Mouse (Mus musculus) c-Kit-negative CD71-positive TER-119-positive erythroid progenitor cells, embryonic 14.5 days (primary cell): ENCODE results near the gene AC109138.7.

Source experiments
- DNase-seq: peaks from one replicate; pipeline ENCODE4 v3.0.0-alpha.2; 2013; ENCODE audit warnings: low read depth, low spot score

AC109138.7 gene

GRCm38 (mm10) chr19:4192251-4192985 is 21.7 kb upstream of the AC109138.7 start:
- no peak for DNase-seq

DNA sequence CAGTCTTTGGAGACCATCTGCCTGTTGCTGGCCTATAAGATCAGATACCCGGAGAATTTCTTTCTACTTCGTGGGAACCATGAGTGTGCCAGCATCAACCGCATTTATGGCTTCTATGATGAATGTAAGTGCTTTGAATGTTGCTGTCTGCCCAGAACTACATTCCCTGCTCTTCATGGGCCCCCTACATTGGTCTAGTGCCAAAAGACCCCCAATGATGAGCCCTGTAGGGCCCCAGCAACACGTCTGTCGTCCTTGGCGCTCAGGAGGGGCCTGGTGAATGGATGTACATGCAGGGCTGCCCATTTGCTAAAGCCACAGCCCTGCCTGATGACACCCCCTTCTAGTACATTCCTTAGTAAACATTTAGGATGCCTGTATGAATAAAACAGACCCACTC is 21.0 kb upstream of the AC109138.7 start:
- DNase-seq = no peak

DNA sequence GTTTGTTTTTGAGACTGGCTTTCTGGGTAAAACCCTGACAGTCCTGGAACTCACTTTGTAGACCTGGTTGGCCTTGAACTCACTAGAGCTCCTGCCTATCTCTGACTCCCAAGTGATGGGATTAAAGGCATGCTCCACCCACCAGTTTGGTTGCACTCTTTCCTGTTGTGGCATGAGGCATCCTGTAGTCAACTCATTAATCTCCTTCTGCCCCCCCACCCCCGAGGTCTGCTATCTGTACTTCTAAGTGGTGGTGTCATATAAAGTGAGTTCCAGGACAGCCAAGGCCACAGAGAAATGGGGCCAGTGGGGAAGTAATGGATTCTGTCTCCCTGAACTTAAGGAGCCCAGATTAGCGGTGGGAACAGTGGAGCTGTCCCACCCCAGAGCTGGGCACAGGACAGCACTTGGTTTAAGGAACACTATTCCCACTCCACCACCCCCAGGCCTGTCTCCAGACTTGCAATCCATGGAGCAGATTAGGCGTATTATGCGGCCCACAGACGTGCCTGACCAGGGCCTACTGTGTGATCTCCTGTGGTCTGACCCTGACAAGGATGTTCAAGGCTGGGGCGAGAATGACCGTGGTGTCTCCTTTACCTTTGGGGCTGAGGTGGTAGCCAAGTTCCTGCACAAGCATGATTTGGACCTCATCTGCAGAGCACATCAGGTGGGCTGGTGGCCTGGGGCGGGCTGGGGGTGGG is 20.0 kb upstream of the AC109138.7 start:
- DNase-seq = no peak

DNA sequence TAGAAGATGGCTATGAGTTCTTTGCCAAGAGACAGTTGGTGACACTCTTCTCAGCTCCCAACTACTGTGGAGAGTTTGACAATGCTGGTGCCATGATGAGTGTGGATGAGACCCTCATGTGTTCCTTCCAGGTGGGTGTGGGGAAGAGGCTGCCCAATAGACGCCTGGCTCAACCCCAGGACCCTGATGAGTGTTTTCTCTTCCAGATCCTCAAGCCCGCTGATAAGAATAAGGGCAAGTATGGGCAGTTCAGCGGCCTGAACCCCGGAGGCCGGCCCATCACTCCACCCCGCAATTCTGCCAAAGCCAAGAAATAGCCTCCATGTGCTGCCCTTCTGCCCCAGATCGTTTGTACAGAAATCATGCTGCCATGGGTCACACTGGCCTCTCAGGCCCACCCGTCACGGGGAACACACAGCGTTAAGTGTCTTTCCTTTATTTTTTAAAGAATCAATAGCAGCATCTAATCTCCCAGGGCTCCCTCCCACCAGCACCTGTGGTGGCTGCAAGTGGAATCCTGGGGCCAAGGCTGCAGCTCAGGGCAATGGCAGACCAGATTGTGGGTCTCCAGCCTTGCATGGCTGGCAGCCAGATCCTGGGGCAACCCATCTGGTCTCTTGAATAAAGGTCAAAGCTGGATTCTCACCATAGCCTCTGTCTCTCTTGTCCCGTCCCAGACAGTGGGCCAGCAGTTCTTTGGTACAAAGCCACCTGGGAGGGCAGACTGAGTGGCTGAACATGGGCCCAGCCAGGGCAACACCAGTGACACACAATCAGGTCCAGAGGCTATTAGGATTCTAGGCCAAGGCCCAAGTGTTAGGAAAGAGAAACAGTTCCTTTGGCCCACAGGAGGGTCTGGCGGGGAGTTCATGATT is 19.1 kb upstream of the AC109138.7 start:
- DNase-seq = no peak

DNA sequence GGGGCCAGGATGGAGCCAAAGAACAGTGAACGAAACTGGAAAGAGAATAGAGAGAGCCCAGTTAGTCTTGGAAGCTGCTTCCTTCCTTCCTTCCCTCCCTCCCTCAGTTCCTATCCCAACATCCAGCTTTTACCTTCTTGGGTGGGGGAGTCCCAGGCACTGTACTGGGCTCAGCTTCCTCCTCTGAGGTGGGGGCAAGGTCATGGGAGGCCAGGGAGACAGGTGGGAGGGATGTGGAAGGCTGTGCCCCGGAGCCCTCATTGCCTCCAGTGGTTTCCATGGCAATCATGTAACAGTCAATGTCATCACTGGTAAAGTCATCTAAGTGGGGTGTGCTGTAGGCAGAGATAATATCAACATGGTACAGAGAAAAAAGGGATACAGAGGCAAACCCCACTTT is 18.1 kb upstream of the AC109138.7 start:
- no peak for DNase-seq

GRCm38 (mm10) chr19:4196548-4196947 is 17.6 kb upstream of the AC109138.7 start:
- no peak for DNase-seq

GRCm38 (mm10) chr19:4197180-4197579 is 17.0 kb upstream of the AC109138.7 start:
- DNase-seq = no peak

- peak; percentile 97 for DNase-seq
These were observed 12.8 kb upstream of the AC109138.7 start, which contains the start of gene Rad9a for GRCm38 (mm10) chr19:4201291-4201909. Rad9a (minus strand) TSS chr19:4201662.

GRCm38 (mm10) chr19:4202149-4202548 is 12.0 kb upstream of the AC109138.7 start:
- DNase-seq = no peak

- DNase-seq = no peak
These were observed 11.0 kb upstream of the AC109138.7 start for GRCm38 (mm10) chr19:4203148-4203547.

GRCm38 (mm10) chr19:4203604-4204326 is 10.4 kb upstream of the AC109138.7 start:
- no peak for DNase-seq

DNA sequence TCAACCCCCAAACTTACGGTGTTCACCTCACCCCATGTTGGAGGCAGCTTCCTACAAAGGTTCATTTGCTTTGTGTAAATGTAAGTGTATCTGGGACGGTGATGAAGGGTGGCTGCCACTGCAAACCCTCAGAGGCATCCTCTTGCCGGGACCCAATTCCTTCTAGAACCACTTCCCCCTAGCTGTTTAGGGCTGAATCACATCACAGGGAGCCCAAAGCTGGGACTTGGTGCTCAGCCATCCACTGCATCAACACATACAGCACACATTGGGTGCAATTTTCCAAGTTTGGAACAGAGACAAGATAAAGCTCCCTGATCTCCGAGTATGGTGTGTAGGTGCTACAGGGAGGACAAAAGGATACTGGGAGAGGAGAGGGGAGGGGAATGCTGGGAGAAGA is 9.3 kb upstream of the AC109138.7 start:
- no peak for DNase-seq

- DNase-seq = no peak
These were observed 7.2 kb upstream of the AC109138.7 start for GRCm38 (mm10) chr19:4206971-4207370.

- DNase-seq = no peak
These were observed 5.6 kb upstream of the AC109138.7 start for GRCm38 (mm10) chr19:4208563-4208962.

GRCm38 (mm10) chr19:4211891-4212588 is 2.1 kb upstream of the AC109138.7 start:
- no peak for DNase-seq

GRCm38 (mm10) chr19:4213524-4213974 is 608 bp upstream of the AC109138.7 start:
- DNase-seq = no peak

DNA sequence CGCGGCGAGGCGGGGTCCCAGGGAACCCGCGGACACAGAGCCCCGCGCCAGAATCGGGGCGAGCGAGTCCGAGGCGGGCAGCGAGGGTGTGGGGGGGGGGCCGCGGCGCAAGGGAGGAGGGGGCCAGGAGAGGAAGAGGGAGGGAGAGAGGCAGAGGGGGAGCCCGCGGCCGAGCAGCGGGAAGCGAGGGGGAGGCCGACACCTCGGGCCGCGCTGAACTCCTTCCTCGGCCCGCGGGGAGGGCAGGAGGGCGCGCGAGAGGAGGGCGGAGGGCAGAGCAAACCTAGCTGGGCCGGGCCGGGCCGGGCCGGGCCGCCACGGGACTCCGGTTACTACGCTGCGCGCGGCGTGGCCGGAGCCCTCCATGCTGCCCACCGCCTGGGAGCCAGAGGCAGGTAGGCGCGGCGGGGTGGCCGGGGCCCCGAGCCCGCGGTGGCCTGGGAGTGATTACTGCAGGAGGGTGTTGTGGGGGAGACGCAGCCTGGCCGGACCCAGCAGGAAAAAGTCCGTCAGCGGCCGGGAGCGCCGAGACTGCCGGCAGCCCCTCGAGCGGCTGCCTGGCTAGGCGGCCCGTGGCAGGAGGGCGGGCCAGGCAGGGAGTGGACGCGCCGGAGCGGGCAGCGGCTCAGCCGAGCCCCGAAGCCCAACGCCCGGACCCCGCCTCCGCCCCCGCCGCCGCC is 754 bp downstream of the AC109138.7 start:
- DNase-seq = no peak

DNA sequence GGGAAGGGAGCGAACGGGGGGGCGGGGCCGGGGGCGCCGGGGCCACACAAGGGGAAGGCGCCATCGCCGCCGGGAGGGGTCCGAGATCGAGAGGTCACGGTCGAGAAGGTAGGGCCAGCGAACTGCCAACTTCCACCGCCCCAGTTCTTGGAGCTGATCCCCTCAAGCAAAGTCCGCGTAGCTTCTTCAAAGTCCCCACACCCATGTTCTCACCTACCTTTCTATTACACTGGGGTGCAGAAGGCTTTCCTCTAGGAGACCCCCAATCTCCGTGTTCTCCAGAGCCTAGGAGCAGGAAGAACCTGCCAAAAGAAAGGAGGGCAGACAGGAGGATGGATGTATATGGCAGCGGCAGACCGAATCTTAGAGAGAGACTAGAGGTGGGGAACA is 1.3 kb downstream of the AC109138.7 start:
- no peak for DNase-seq

- no peak for DNase-seq
These were observed 2.0 kb downstream of the AC109138.7 start for GRCm38 (mm10) chr19:4216041-4216685.
